Mouse (Mus musculus): Measurements from ENCODE around the gene Acsl6.

DNA sequence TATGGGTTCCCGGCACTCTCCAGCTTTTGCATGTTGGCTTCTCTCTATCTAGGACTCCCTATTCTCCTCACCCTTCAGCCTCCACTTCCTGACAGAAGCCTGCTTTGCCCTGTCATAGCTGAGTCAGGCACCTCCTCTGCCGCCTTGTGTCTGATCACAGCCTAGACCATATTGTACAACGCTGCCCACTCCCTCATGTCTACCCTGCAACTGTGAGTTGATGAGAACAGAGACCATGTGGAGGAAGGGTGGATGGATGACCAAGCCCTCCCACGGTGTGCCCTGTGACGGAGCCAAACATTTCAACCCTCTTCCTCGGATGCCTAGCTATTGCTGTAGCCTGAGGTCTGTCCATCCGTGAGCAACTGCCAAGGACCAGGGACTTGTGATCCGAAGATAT lies 13.8 kb downstream of the Acsl6 start:
- no peak for TF ChIP-seq CTCF (IDR thresholded peaks at IDR 0.05 in 2 of 3, conservative IDR thresholded peaks at IDR 0.05 in 1 of 3; ENCODE audit: control insufficient read depth in 1 of 3, insufficient read depth in 1 of 3, low read depth in 2 of 3, low read length in 3 of 3, poor library complexity in 1 of 3, severe bottlenecking in 1 of 3)
- no peak for TF ChIP-seq MEF2A (IDR thresholded peaks at IDR 0.05; ENCODE audit: extremely low read depth, insufficient replicate concordance, low read depth, low read length, poor library complexity, severe bottlenecking)
- TF ChIP-seq MAFK (IDR thresholded peaks at IDR 0.05; ENCODE audit: borderline replicate concordance, low read depth, low read length), result no peak
- TF ChIP-seq POLR2A (IDR thresholded peaks at IDR 0.05; ENCODE audit: control insufficient read depth in 1 of 2, insufficient read depth in 1 of 2, low read depth in 1 of 2, low read length in 2 of 2, poor library complexity in 1 of 2), result no peak
- TF ChIP-seq GABPA (IDR thresholded peaks at IDR 0.05; ENCODE audit: low read depth, low read length), result no peak
